Mouse (Mus musculus): ENCODE measurements around the gene Lamb1.

DNA sequence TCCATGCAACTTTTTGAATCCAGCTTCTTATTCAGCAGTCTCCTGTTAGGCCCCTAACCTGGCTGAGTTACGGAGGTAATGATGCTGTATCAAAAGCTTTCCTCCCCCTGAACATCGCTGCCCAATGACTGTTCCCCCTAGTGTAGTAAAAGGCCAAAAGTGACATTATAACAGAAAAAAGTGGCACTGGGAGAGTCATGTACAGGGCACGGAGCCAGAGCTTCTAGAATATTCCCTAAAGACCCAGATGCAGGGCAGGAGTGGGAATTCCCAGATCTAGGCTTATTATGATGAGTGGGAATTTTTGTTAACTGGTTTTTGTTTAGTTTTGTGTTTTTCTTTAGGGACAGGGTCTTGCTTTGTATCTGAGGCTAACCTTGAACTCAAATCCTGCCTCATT, 34.1 kb downstream of the Lamb1 start:
- TF ChIP-seq CTCF (IDR thresholded peaks at IDR 0.05; ENCODE audit: low read depth), result no peak
- no peak for TF ChIP-seq EP300 (optimal IDR thresholded peaks at IDR 0.05)

Data from stomach, postnatal 0 days (tissue).